Mouse (Mus musculus) embryonic fibroblast, embryonic 13.5 days (primary cell): ENCODE measurements around the gene Birc3. TPM values are rescaled to one million over a fixed set of nuclear protein-coding genes. Genes with fewer than 3 reads are reported as not detected.

ENCODE experiments used
- H3K27ac ChIP-seq: 2 replicates; pipeline ENCODE4 v1.5.1; 2012; ENCODE audit warnings: low read length, control low read depth, inconsistent platforms; ENCODE audit not compliant: insufficient read depth
- H3K4me1 ChIP-seq: 2 replicates; pipeline ENCODE4 v1.6.1; 2011; ENCODE audit warnings: low read length; ENCODE audit not compliant: control insufficient read depth, insufficient read depth
- H3K4me3 ChIP-seq: 2 replicates; pipeline ENCODE4 v1.5.1; 2011; ENCODE audit warnings: mild to moderate bottlenecking, control low read depth, low read length; ENCODE audit not compliant: insufficient read depth
- CTCF ChIP-seq: IDR thresholded peaks from 2 replicates; pipeline ENCODE4 v1.5.1; 2011; ENCODE audit warnings: mild to moderate bottlenecking, control low read depth, low read length, moderate library complexity, borderline replicate concordance; ENCODE audit not compliant: insufficient read depth
- POLR2A ChIP-seq: IDR thresholded peaks from 2 replicates; pipeline ENCODE4 v1.6.1; 2011; ENCODE audit warnings: low read depth, mild to moderate bottlenecking, control low read depth, low read length, moderate library complexity
- polyA plus RNA-seq: library from polyadenylated mRNA; stranded (reverse); fragments of >200 nt; gene quantifications from 2 replicates; pipeline ENCODE4 v1.2.4, GENCODE M21; 2011; ENCODE audit warnings: low read depth; ENCODE audit not compliant: missing spikeins, insufficient read length

Gene Birc3
- polyA plus RNA-seq, 1 experiment, result 33.7 TPM

GRCm38 (mm10) chr9:7805101-7805506 lies 67.9 kb downstream of the Birc3 start:
- Histone ChIP-seq H3K4me1 (no peaks in the 10 kb centered on the region), H3K4me3 (no peak overlapping the region), H3K27ac (no peak overlapping the region)
- no peak for TF ChIP-seq CTCF
- TF ChIP-seq POLR2A, result no peak

Other genes starting within 250 kb of the Birc3 start
- gene Mmp20, start 245.0 kb downstream of the Birc3 start, polyA plus RNA-seq, result not detected in 2 replicates
- not detected in 2 replicates for gene Mmp7, start 181.1 kb downstream of the Birc3 start, polyA plus RNA-seq
- gene Tmem123, start 109.1 kb downstream of the Birc3 start, polyA plus RNA-seq, result 144 and 171 TPM in 2 replicates
- gene Birc2, start 36.1 kb downstream of the Birc3 start, polyA plus RNA-seq, result 21.0 and 25.4 TPM in 2 replicates
- gene Yap1, start 131.4 kb upstream of the Birc3 start, polyA plus RNA-seq, result 128 and 143 TPM in 2 replicates
- gene Cfap300, start 169.6 kb upstream of the Birc3 start, polyA plus RNA-seq, result 5.9 and 8.4 TPM in 2 replicates